Mouse (Mus musculus): ENCODE data around the gene Prrx2. TPM values are rescaled to one million over a fixed set of nuclear protein-coding genes. Genes with fewer than 3 reads are reported as not detected.

Gene Prrx2
- polyA plus RNA-seq, 1 experiment from 2014 or later = 15.3 TPM

DNA sequence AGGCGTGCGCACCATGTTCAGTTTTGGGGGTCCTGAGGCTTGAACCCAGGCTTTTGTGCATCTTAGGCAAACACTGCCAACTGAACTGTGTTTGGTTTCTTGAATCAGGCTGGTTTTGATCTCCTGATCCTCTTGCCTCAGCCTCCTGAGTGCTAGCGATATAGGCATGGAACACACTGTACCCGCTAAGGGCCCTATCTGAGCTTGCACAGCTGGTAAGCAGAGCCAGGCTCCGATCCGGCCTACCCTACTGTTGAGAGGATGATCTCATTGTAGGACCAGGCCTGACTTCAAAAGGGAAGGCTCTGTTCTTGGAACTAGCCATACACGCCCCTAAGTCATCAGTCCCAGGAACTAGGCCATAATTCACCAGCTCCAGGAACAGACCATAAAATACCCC, 24.2 kb upstream of the Prrx2 start:
- Histone ChIP-seq H3K4me2 (replicated peaks; ENCODE audit: low read depth, low read length) (no peak overlapping the region), H3K9me3 (ENCODE audit: control insufficient read depth, low read length) (no peaks in the 10 kb centered on the region), H3K36me3 (ENCODE audit: control insufficient read depth, insufficient read depth, low read length) (peaks cover 44% of the 10 kb centered on the region), H3K27me3 (ENCODE audit: control insufficient read depth, insufficient read depth, low read length) (no peaks in the 10 kb centered on the region), H3K27ac (ENCODE audit: low read depth, low read length) (no peak overlapping the region), H3K4me3 (ENCODE audit: low read length) (no peak overlapping the region), H3K9ac (ENCODE audit: low read depth, low read length) (no peak overlapping the region), H3K4me1 (ENCODE audit: control insufficient read depth, insufficient read depth, low read length) (peaks cover 6% of the 10 kb centered on the region; the same call in 1 of the 2 replicates)
- WGBS = 64% methylated on average over 7 of the region's 7 CpGs
- no peak for ATAC-seq (ENCODE audit: low FRiP score, low TSS enrichment)

DNA sequence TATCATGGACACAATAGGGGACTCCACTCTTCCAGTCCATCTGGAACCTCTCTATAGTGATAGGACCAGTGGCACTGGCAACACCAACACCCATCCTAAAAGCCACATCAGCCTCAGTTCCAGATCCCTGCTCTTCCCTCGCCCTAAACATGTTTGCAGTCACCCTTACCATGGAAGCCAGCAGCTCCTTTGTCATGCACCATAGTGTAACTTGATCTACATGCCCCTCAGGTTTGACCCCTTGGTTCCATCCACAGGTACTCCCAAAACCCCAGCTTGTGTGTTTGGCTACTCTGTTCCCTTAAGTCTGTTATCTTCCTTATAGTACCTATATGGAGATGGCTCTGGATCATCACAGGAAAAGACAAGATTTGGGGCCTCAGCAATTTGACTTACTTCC, 18.4 kb upstream of the Prrx2 start:
- no peak overlapping the region for H3K4me3 ChIP-seq (ENCODE audit: low read length)
- 0 out of 2 replicates have a peak, but pooled peaks cover 3% of the 10 kb centered on the region for H3K9me3 ChIP-seq (ENCODE audit: control insufficient read depth, low read length)
- H3K27me3 ChIP-seq (ENCODE audit: control insufficient read depth, insufficient read depth, low read length) = no peaks in the 10 kb centered on the region
- H3K27ac ChIP-seq (ENCODE audit: low read depth, low read length) = no peak overlapping the region
- H3K4me2 ChIP-seq (replicated peaks; ENCODE audit: low read depth, low read length) = no peak overlapping the region
- peaks cover 78% of the 10 kb centered on the region for H3K36me3 ChIP-seq (ENCODE audit: control insufficient read depth, insufficient read depth, low read length)
- no peak for ATAC-seq (ENCODE audit: low FRiP score, low TSS enrichment)
- H3K4me1 ChIP-seq (ENCODE audit: control insufficient read depth, insufficient read depth, low read length) = no peaks in the 10 kb centered on the region
- 80% methylated on average over 1 of the region's 1 CpGs for WGBS
- H3K9ac ChIP-seq (ENCODE audit: low read depth, low read length) = no peak overlapping the region

DNA sequence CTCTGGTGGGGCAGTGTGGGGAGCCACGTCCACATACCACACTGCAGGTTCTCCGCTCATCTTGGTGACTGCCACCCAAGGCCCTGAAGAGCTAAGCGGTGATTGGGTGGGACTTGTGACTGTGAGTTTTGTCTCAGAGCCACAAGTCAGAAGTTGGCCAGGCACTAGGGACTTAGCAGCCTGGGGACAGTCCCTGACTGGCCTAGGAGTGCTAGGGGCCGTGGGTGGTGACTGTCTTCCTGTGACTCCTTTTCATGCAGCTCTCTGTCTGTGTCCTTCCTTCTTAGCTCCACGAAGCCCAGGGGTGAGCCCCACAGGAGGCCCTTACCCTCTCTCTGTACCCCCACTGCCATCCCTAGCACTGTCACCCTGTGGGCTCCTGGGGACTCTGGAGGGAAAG, 14.9 kb upstream of the Prrx2 start:
- Histone ChIP-seq H3K9ac (ENCODE audit: low read depth, low read length) (no peak overlapping the region), H3K27me3 (ENCODE audit: control insufficient read depth, insufficient read depth, low read length) (no peaks in the 10 kb centered on the region), H3K4me1 (ENCODE audit: control insufficient read depth, insufficient read depth, low read length) (0 out of 2 replicates have a peak, but pooled peaks cover 3% of the 10 kb centered on the region), H3K4me2 (replicated peaks; ENCODE audit: low read depth, low read length) (no peak overlapping the region), H3K4me3 (ENCODE audit: low read length) (no peak overlapping the region), H3K36me3 (ENCODE audit: control insufficient read depth, insufficient read depth, low read length) (peaks cover 78% of the 10 kb centered on the region), H3K27ac (ENCODE audit: low read depth, low read length) (no peak overlapping the region), H3K9me3 (ENCODE audit: control insufficient read depth, low read length) (0 out of 2 replicates have a peak, but pooled peaks cover 3% of the 10 kb centered on the region)
- ATAC-seq (ENCODE audit: low FRiP score, low TSS enrichment) = no peak
- 92% methylated on average over 5 of the region's 5 CpGs for WGBS

DNA sequence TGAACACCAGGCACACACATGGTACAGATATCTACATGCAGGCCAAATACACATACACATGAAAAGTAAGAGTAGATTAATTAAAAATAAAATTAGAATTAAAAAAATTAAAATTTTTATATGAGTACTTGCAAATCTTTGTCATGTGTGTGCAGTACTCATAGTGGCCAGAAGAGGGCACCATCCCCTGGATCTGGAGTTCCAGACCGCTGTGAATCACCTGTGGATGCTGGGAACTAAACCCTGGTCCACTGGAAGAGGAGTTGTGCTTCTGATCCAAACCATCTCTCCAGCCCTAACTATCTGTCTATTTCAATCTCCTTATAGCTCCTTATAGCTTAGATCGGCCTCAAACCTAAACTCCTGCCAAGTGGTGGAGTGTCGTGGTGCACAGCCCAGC, 13.7 kb upstream of the Prrx2 start:
- H3K27me3 ChIP-seq (ENCODE audit: control insufficient read depth, insufficient read depth, low read length) = no peaks in the 10 kb centered on the region
- ATAC-seq (ENCODE audit: low FRiP score, low TSS enrichment) = no peak
- 95% methylated on average over 3 of the region's 3 CpGs for WGBS
- no peak overlapping the region for H3K9ac ChIP-seq (ENCODE audit: low read depth, low read length)
- H3K27ac ChIP-seq (ENCODE audit: low read depth, low read length) = no peak overlapping the region
- H3K4me1 ChIP-seq (ENCODE audit: control insufficient read depth, insufficient read depth, low read length) = 0 out of 2 replicates have a peak, but pooled peaks cover 3% of the 10 kb centered on the region
- H3K4me2 ChIP-seq (replicated peaks; ENCODE audit: low read depth, low read length) = no peak overlapping the region
- H3K9me3 ChIP-seq (ENCODE audit: control insufficient read depth, low read length) = 0 out of 2 replicates have a peak, but pooled peaks cover 3% of the 10 kb centered on the region
- H3K36me3 ChIP-seq (ENCODE audit: control insufficient read depth, insufficient read depth, low read length) = peaks cover 77% of the 10 kb centered on the region
- H3K4me3 ChIP-seq (ENCODE audit: low read length) = no peak overlapping the region

DNA sequence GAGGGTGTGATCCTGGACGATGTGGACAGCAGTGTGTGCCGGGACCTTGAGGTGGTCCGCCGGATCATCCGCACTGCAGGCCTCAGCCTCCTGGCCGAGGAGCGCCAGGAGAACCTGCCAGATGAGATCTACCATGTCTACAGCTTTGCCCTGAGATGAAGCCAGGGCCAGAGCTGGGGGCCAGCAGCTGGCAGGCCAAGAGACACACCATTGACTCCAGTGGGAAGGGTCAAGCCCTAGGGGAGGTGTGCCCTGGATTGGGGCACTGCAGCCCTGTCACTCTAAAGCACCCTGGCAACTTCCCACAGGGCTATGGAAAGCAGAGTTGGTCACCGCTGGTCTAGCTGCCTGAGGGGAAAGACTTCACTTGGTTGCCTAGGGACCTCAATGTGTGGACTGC, 12.3 kb upstream of the Prrx2 start:
- H3K27ac ChIP-seq (ENCODE audit: low read depth, low read length) = no peak overlapping the region
- 92% methylated on average over 8 of the region's 8 CpGs for WGBS
- no peak overlapping the region for H3K4me2 ChIP-seq (replicated peaks; ENCODE audit: low read depth, low read length)
- H3K4me1 ChIP-seq (ENCODE audit: control insufficient read depth, insufficient read depth, low read length) = peaks cover 10% of the 10 kb centered on the region
- H3K9me3 ChIP-seq (ENCODE audit: control insufficient read depth, low read length) = 0 out of 2 replicates have a peak, but pooled peaks cover 3% of the 10 kb centered on the region
- H3K27me3 ChIP-seq (ENCODE audit: control insufficient read depth, insufficient read depth, low read length) = no peaks in the 10 kb centered on the region
- no peak for ATAC-seq (ENCODE audit: low FRiP score, low TSS enrichment)
- peaks cover 76% of the 10 kb centered on the region for H3K36me3 ChIP-seq (ENCODE audit: control insufficient read depth, insufficient read depth, low read length)
- no peak overlapping the region for H3K9ac ChIP-seq (ENCODE audit: low read depth, low read length)
- no peak overlapping the region for H3K4me3 ChIP-seq (ENCODE audit: low read length)

DNA sequence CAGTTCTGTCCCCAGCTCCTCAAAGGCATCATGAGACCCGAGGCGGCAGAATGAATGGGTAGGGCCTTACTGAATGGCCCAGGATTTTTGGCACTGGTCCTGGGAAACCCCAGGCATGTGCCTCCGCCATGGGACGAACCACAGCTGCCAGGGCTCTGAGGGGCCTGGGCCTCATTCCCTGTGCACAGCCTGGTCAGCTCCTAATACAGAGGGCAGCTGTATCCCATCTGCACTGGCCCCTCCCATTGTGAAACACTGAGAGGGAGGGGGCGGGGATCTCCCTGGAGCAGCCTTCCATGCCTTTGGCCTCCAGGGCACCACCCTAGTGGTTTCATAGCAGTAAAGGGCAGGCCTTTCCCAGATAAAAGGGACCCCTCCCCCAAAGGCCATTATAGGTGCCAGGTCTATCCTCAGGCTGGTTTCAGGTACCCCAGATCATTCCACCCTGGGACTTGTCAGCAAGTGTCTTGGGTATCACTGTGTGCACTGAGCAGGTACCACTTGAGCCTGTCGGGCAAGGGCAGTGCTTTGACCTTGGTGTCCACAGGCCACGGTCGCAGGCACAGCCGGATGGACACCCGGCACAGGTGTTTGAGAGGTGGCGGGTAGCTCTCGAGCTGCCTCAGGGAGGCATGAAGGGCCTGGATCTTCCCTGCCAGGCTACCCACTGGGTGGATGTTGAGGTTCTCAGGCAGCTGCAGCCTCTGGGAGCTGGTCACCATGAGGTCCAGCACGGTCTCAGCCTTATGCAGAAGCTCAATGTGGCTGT, 11.2 kb upstream of the Prrx2 start:
- H3K36me3 ChIP-seq (ENCODE audit: control insufficient read depth, insufficient read depth, low read length) = peaks cover 76% of the 10 kb centered on the region
- no peak overlapping the region for H3K4me3 ChIP-seq (ENCODE audit: low read length)
- no peak overlapping the region for H3K4me2 ChIP-seq (replicated peaks; ENCODE audit: low read depth, low read length)
- peaks cover 10% of the 10 kb centered on the region for H3K4me1 ChIP-seq (ENCODE audit: control insufficient read depth, insufficient read depth, low read length)
- H3K9me3 ChIP-seq (ENCODE audit: control insufficient read depth, low read length) = 0 out of 2 replicates have a peak, but pooled peaks cover 3% of the 10 kb centered on the region
- peak; percentile 43; the same call in 1 of the 2 replicates for ATAC-seq (ENCODE audit: low FRiP score, low TSS enrichment)
- H3K27ac ChIP-seq (ENCODE audit: low read depth, low read length) = peak overlapping the region; percentile 53; the same call in 1 of the 2 replicates
- no peaks in the 10 kb centered on the region for H3K27me3 ChIP-seq (ENCODE audit: control insufficient read depth, insufficient read depth, low read length)
- no peak overlapping the region for H3K9ac ChIP-seq (ENCODE audit: low read depth, low read length)
- 62% methylated on average over 13 of the region's 13 CpGs for WGBS

DNA sequence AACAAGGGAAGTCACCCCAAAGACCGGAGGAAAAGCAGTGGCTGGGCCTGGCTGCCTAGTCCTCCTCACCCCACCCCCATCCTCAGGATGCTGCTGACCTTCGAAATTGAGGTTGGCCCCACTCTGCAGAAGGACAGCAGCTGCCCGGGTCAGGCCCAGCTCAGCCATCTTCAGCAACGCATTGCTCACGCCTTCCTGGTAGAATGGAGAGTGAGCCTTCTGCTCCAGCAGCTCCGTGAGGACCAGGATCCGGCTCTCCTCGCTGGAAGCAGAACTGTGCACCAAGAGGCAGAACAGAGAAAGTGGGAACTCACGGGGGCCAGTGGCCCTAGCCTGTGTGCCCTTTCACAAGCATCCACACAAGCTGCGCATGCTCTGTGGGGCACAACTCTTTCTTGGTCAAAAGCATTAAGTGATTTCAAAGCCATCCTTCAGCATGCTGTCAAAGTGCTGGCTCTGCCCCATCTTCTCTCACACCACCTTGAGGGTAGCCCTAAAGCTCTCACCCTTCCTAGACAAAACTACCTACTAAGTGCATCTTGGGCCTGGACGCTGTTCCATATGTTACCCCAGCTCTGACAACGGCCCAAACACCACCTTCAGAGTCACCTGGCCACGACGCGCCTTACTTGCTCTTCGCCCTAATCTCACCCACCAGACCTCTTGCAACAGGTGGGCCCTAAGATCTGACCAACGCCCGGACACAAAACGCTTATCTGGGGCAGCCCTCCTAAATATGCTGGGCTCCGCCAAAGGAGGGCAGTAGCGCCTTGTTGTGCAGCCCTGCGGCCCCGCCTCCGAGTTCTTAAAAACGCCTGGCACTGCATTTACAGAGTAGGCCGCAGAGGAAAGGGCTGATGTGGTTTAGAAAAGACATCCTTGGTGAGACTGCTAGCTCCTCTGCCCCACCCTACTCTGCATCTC, 7.7 kb upstream of the Prrx2 start:
- Histone ChIP-seq H3K4me2 (replicated peaks; ENCODE audit: low read depth, low read length) (peak overlapping the region; percentile 85), H3K4me3 (ENCODE audit: low read length) (peak overlapping the region; percentile 98), H3K36me3 (ENCODE audit: control insufficient read depth, insufficient read depth, low read length) (peaks cover 43% of the 10 kb centered on the region), H3K9me3 (ENCODE audit: control insufficient read depth, low read length) (no peaks in the 10 kb centered on the region), H3K4me1 (ENCODE audit: control insufficient read depth, insufficient read depth, low read length) (peaks cover 10% of the 10 kb centered on the region), H3K9ac (ENCODE audit: low read depth, low read length) (peak overlapping the region; percentile 90), H3K27ac (ENCODE audit: low read depth, low read length) (peak overlapping the region; percentile 45; the same call in 1 of the 2 replicates), H3K27me3 (ENCODE audit: control insufficient read depth, insufficient read depth, low read length) (no peaks in the 10 kb centered on the region)
- ATAC-seq (ENCODE audit: low FRiP score, low TSS enrichment) = 0 out of 2 replicates have a peak, but pooled peaks have one; percentile 1
- WGBS = 33% methylated on average over 26 of the region's 26 CpGs

DNA sequence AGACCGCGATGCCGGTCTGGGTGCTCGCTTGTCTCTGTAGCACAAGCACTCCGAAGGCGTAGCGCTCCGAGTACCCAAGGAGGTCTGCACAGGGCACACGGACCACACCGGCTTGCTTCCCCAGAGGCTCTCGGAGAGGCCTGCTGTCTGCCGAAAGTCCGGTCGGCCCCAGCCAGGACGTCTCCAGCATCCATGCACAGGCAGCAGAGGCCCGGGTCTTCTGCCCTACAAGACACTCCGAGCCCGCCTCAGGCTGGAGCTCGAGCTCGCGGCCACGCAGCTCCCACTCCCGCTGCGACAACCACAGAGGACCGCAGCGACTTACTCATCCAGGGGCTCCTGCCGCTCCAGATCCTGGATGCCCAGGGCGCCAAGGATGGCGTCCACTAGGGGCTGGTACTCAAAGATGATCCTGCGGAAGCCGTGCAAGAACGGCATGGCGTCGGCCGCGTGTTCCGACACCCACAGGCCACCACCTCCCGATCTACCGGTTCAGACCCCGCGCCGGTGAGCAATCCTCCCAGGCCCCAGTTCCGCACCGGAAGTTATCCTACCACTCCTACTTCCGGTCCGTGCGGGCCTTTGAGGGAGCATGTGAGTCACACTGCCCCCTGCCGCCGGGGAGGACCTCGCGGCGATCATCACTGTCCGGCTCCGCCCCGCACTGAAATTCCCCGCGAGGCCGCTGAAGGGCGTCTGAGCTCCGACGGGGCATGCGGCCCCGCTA, 6.9 kb upstream of the Prrx2 start:
- Histone ChIP-seq H3K36me3 (ENCODE audit: control insufficient read depth, insufficient read depth, low read length) (peaks cover 35% of the 10 kb centered on the region), H3K4me1 (ENCODE audit: control insufficient read depth, insufficient read depth, low read length) (peaks cover 10% of the 10 kb centered on the region), H3K9ac (ENCODE audit: low read depth, low read length) (peak overlapping the region; percentile 90), H3K27me3 (ENCODE audit: control insufficient read depth, insufficient read depth, low read length) (no peaks in the 10 kb centered on the region), H3K27ac (ENCODE audit: low read depth, low read length) (peak overlapping the region; percentile 45), H3K9me3 (ENCODE audit: control insufficient read depth, low read length) (no peaks in the 10 kb centered on the region), H3K4me3 (ENCODE audit: low read length) (peak overlapping the region; percentile 98), H3K4me2 (replicated peaks; ENCODE audit: low read depth, low read length) (peak overlapping the region; percentile 85)
- under 1% methylated on average over 63 of the region's 63 CpGs for WGBS
- ATAC-seq (ENCODE audit: low FRiP score, low TSS enrichment) = peak; percentile 88

All from kidney, embryonic 14.5 days (tissue).